Mouse (Mus musculus): ENCODE data around the gene Pola2. TPM values are rescaled to one million over a fixed set of nuclear protein-coding genes. Genes with fewer than 3 reads are reported as not detected.
A peak's percentile ranks its signal among the peaks of the same experiment; 100 is the strongest.

The Pola2 gene
- polyA plus RNA-seq, 1 experiment: 40.8 TPM

GRCm38 (mm10) chr19:5950218-5950617 lies 13.8 kb downstream of the Pola2 start:
- no peak for TF ChIP-seq CTCF (IDR thresholded peaks at IDR 0.05; ENCODE audit: extremely low read depth, insufficient read length, insufficient replicate concordance, low read depth, low read length)
- no peak for TF ChIP-seq POLR2A (IDR thresholded peaks at IDR 0.05; ENCODE audit: low read depth, low read length)
- H3K4me1 ChIP-seq (ENCODE audit: control insufficient read depth, insufficient read depth, insufficient read length, low read length): peaks cover 41% of the 10 kb centered on the region
- no peaks in the 10 kb centered on the region for H3K27me3 ChIP-seq (ENCODE audit: control insufficient read depth, insufficient read depth, low read length)
- no peak overlapping the region for H3K27ac ChIP-seq (ENCODE audit: insufficient read depth, low read depth, low read length)
- peaks cover 19% of the 10 kb centered on the region for H3K36me3 ChIP-seq (ENCODE audit: control insufficient read depth, insufficient read depth, low read length)
- WGBS: 81% methylated on average over 11 of the region's 11 CpGs
- H3K4me3 ChIP-seq (ENCODE audit: low read depth, low read length): no peak overlapping the region

GRCm38 (mm10) chr19:5945891-5946290 lies 18.1 kb downstream of the Pola2 start:
- peaks cover 27% of the 10 kb centered on the region for H3K36me3 ChIP-seq (ENCODE audit: control insufficient read depth, insufficient read depth, low read length)
- H3K27ac ChIP-seq (ENCODE audit: insufficient read depth, low read depth, low read length): peak overlapping the region; percentile 91
- 60% methylated on average over 8 of the region's 8 CpGs for WGBS

GRCm38 (mm10) chr19:5945027-5945426 lies 19.0 kb downstream of the Pola2 start:
- TF ChIP-seq POLR2A (IDR thresholded peaks at IDR 0.05; ENCODE audit: low read depth, low read length) (no peak), CTCF (IDR thresholded peaks at IDR 0.05; ENCODE audit: extremely low read depth, insufficient read length, insufficient replicate concordance, low read depth, low read length) (no peak)
- no peak overlapping the region for H3K4me3 ChIP-seq (ENCODE audit: low read depth, low read length)
- H3K27ac ChIP-seq (ENCODE audit: insufficient read depth, low read depth, low read length): peak overlapping the region; percentile 91
- 66% methylated on average over 7 of the region's 7 CpGs for WGBS
- H3K27me3 ChIP-seq (ENCODE audit: control insufficient read depth, insufficient read depth, low read length): no peaks in the 10 kb centered on the region
- peaks cover 27% of the 10 kb centered on the region for H3K4me1 ChIP-seq (ENCODE audit: control insufficient read depth, insufficient read depth, insufficient read length, low read length)
- peaks cover 23% of the 10 kb centered on the region for H3K36me3 ChIP-seq (ENCODE audit: control insufficient read depth, insufficient read depth, low read length)

More at GRCm38 (mm10) chr19:5945891-5946290, 18.1 kb downstream of the Pola2 start:
- no peak for TF ChIP-seq CTCF (IDR thresholded peaks at IDR 0.05; ENCODE audit: extremely low read depth, insufficient read length, insufficient replicate concordance, low read depth, low read length)
- TF ChIP-seq POLR2A (IDR thresholded peaks at IDR 0.05; ENCODE audit: low read depth, low read length): no peak
- Histone ChIP-seq H3K4me1 (ENCODE audit: control insufficient read depth, insufficient read depth, insufficient read length, low read length) (peaks cover 21% of the 10 kb centered on the region), H3K27me3 (ENCODE audit: control insufficient read depth, insufficient read depth, low read length) (no peaks in the 10 kb centered on the region), H3K4me3 (ENCODE audit: low read depth, low read length) (no peak overlapping the region)

DNA sequence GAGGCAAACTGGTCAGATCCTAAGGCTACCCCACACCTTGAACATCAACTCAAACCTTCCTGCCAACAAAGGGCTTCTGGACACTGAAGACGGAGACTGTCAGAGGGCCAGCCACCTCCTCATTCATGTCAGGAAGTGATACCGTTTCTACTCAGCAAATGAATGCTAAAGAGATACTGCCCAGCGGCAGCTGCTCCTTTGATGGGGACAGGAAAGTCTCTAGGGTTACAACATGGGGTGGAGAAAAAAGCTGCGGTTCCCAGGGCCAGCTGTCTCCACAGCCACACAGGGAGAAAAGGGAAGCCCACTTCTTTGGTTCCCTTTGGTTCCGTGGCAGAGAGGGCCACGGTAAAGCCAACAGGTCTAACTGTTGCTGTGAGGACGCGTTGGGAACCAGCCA lies 19.9 kb downstream of the Pola2 start:
- H3K4me3 ChIP-seq (ENCODE audit: low read depth, low read length): no peak overlapping the region
- peaks cover 33% of the 10 kb centered on the region for H3K4me1 ChIP-seq (ENCODE audit: control insufficient read depth, insufficient read depth, insufficient read length, low read length)
- no peaks in the 10 kb centered on the region for H3K27me3 ChIP-seq (ENCODE audit: control insufficient read depth, insufficient read depth, low read length)
- no peak overlapping the region for H3K27ac ChIP-seq (ENCODE audit: insufficient read depth, low read depth, low read length)
- TF ChIP-seq CTCF (IDR thresholded peaks at IDR 0.05; ENCODE audit: extremely low read depth, insufficient read length, insufficient replicate concordance, low read depth, low read length): no peak
- no peak for TF ChIP-seq POLR2A (IDR thresholded peaks at IDR 0.05; ENCODE audit: low read depth, low read length)
- peaks cover 22% of the 10 kb centered on the region for H3K36me3 ChIP-seq (ENCODE audit: control insufficient read depth, insufficient read depth, low read length)
- WGBS: 70% methylated on average over 8 of the region's 8 CpGs

- Histone ChIP-seq H3K4me1 (ENCODE audit: control insufficient read depth, insufficient read depth, insufficient read length, low read length) (peaks cover 36% of the 10 kb centered on the region), H3K27me3 (ENCODE audit: control insufficient read depth, insufficient read depth, low read length) (no peaks in the 10 kb centered on the region), H3K27ac (ENCODE audit: insufficient read depth, low read depth, low read length) (no peak overlapping the region), H3K36me3 (ENCODE audit: control insufficient read depth, insufficient read depth, low read length) (peaks cover 22% of the 10 kb centered on the region), H3K4me3 (ENCODE audit: low read depth, low read length) (no peak overlapping the region)
- no peak for TF ChIP-seq CTCF (IDR thresholded peaks at IDR 0.05; ENCODE audit: extremely low read depth, insufficient read length, insufficient replicate concordance, low read depth, low read length)
- TF ChIP-seq POLR2A (IDR thresholded peaks at IDR 0.05; ENCODE audit: low read depth, low read length): no peak
- 89% methylated on average over 15 of the region's 15 CpGs for whole genome bisulfite sequencing
These were observed 20.6 kb downstream of the Pola2 start for GRCm38 (mm10) chr19:5943404-5943803.

GRCm38 (mm10) chr19:5942581-5942980 lies 21.4 kb downstream of the Pola2 start:
- Histone ChIP-seq H3K4me3 (ENCODE audit: low read depth, low read length) (no peak overlapping the region), H3K4me1 (ENCODE audit: control insufficient read depth, insufficient read depth, insufficient read length, low read length) (peaks cover 44% of the 10 kb centered on the region), H3K27ac (ENCODE audit: insufficient read depth, low read depth, low read length) (no peak overlapping the region), H3K27me3 (ENCODE audit: control insufficient read depth, insufficient read depth, low read length) (no peaks in the 10 kb centered on the region), H3K36me3 (ENCODE audit: control insufficient read depth, insufficient read depth, low read length) (peaks cover 22% of the 10 kb centered on the region)
- 81% methylated on average over 7 of the region's 7 CpGs for WGBS
- TF ChIP-seq POLR2A (IDR thresholded peaks at IDR 0.05; ENCODE audit: low read depth, low read length): no peak
- TF ChIP-seq CTCF (IDR thresholded peaks at IDR 0.05; ENCODE audit: extremely low read depth, insufficient read length, insufficient replicate concordance, low read depth, low read length): no peak

DNA sequence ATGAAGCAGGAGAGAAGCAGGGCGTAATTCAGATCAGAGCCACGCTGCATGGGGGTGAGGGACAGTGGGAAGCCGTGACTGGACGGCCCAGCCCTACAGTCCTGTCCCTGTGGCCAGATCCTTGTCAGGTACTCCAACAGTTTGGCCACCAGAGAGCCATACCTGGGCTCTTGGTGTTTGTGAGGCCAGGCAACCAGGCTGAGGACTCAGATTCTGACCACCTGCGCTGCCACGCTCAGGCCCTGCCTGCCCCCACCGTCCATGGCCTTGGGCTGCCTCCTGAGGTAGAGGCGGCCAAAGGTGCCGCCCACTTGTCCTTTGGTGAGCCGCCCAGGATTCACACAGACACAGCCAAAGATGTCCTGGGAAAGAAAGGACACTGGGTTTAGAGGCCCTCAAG lies 23.3 kb downstream of the Pola2 start:
- TF ChIP-seq CTCF (IDR thresholded peaks at IDR 0.05; ENCODE audit: extremely low read depth, insufficient read length, insufficient replicate concordance, low read depth, low read length) (no peak), POLR2A (IDR thresholded peaks at IDR 0.05; ENCODE audit: low read depth, low read length) (no peak)
- 89% methylated on average over 10 of the region's 10 CpGs for WGBS

More for the DNA sequence above, 23.3 kb downstream of the Pola2 start:
- peaks cover 39% of the 10 kb centered on the region for H3K4me1 ChIP-seq (ENCODE audit: control insufficient read depth, insufficient read depth, insufficient read length, low read length)
- H3K36me3 ChIP-seq (ENCODE audit: control insufficient read depth, insufficient read depth, low read length): peaks cover 15% of the 10 kb centered on the region
- peak overlapping the region; percentile 28; the same call in 1 of the 2 replicates for H3K27ac ChIP-seq (ENCODE audit: insufficient read depth, low read depth, low read length)
- no peaks in the 10 kb centered on the region for H3K27me3 ChIP-seq (ENCODE audit: control insufficient read depth, insufficient read depth, low read length)
- H3K4me3 ChIP-seq (ENCODE audit: low read depth, low read length): no peak overlapping the region

Measured in small intestine, adult 2 months (tissue).